Mouse (Mus musculus): ENCODE measurements around the gene Gm37240.

Gm37240 gene

GRCm38 (mm10) chr3:85635126-85635419, 252.2 kb downstream of the Gm37240 start:
- DNase-seq (ENCODE audit: low spot score in 2 of 2): no peak

GRCm38 (mm10) chr3:85634389-85635125, 252.8 kb downstream of the Gm37240 start:
- DNase-seq (ENCODE audit: low spot score in 2 of 2): no peak

GRCm38 (mm10) chr3:85633733-85634132, 253.6 kb downstream of the Gm37240 start:
- no peak for DNase-seq (ENCODE audit: low spot score in 2 of 2)

GRCm38 (mm10) chr3:85629895-85630510, 257.3 kb downstream of the Gm37240 start:
- DNase-seq (ENCODE audit: low spot score in 2 of 2): no peak

GRCm38 (mm10) chr3:85619751-85620150, 267.6 kb downstream of the Gm37240 start:
- DNase-seq (ENCODE audit: low spot score in 2 of 2): no peak

- no peak for DNase-seq (ENCODE audit: low spot score in 2 of 2)
Observed at GRCm38 (mm10) chr3:85619345-85619744, 268.0 kb downstream of the Gm37240 start.

GRCm38 (mm10) chr3:85618885-85619284, 268.4 kb downstream of the Gm37240 start:
- no peak for DNase-seq (ENCODE audit: low spot score in 2 of 2)

GRCm38 (mm10) chr3:85616389-85616788, 270.9 kb downstream of the Gm37240 start:
- no peak for DNase-seq (ENCODE audit: low spot score in 2 of 2)

GRCm38 (mm10) chr3:85607753-85608152, 279.6 kb downstream of the Gm37240 start:
- DNase-seq (ENCODE audit: low spot score in 2 of 2): no peak

- no peak for DNase-seq (ENCODE audit: low spot score in 2 of 2)
Observed at GRCm38 (mm10) chr3:85606912-85607311, 280.4 kb downstream of the Gm37240 start.

- DNase-seq (ENCODE audit: low spot score in 2 of 2): no peak
Observed at GRCm38 (mm10) chr3:85603811-85604210, 283.5 kb downstream of the Gm37240 start.

- DNase-seq (ENCODE audit: low spot score in 2 of 2): no peak
Observed at GRCm38 (mm10) chr3:85601841-85602305, 285.4 kb downstream of the Gm37240 start.

GRCm38 (mm10) chr3:85599526-85599925, 287.8 kb downstream of the Gm37240 start:
- no peak for DNase-seq (ENCODE audit: low spot score in 2 of 2)

GRCm38 (mm10) chr3:85594452-85594851, 292.9 kb downstream of the Gm37240 start:
- DNase-seq (ENCODE audit: low spot score in 2 of 2): no peak

- DNase-seq (ENCODE audit: low spot score in 2 of 2): no peak
Observed at GRCm38 (mm10) chr3:85592640-85593252, 294.6 kb downstream of the Gm37240 start.

- no peak for DNase-seq (ENCODE audit: low spot score in 2 of 2)
Observed at GRCm38 (mm10) chr3:85592067-85592466, 295.3 kb downstream of the Gm37240 start.

- no peak for DNase-seq (ENCODE audit: low spot score in 2 of 2)
Observed at GRCm38 (mm10) chr3:85590090-85590754, 297.1 kb downstream of the Gm37240 start.

GRCm38 (mm10) chr3:85588701-85589100, 298.6 kb downstream of the Gm37240 start:
- no peak for DNase-seq (ENCODE audit: low spot score in 2 of 2)

- no peak for DNase-seq (ENCODE audit: low spot score in 2 of 2)
Observed at GRCm38 (mm10) chr3:85584966-85585365, 302.4 kb downstream of the Gm37240 start.

GRCm38 (mm10) chr3:85583194-85583593, 304.1 kb downstream of the Gm37240 start:
- DNase-seq (ENCODE audit: low spot score in 2 of 2): no peak

GRCm38 (mm10) chr3:85582726-85583125, 304.6 kb downstream of the Gm37240 start:
- DNase-seq (ENCODE audit: low spot score in 2 of 2): no peak

Measured in cerebellum, postnatal 4 days (tissue).